Mouse (Mus musculus) myocyte (in vitro differentiated cells): ENCODE data around the gene Plppr2. TPM values are rescaled to one million over a fixed set of nuclear protein-coding genes. Genes with fewer than 3 reads are reported as not detected.

Source experiments
- H3K27me3 ChIP-seq: one replicate; pipeline ENCODE4 v1.6.1; 2011; ENCODE audit not compliant: control insufficient read depth, insufficient read depth, insufficient read length
- H3K36me3 ChIP-seq: one replicate; pipeline ENCODE4 v1.6.1; 2011; ENCODE audit not compliant: control insufficient read depth, insufficient read depth
- H3K4me2 ChIP-seq: one replicate; pipeline ENCODE4 v1.6.1; 2011; ENCODE audit warnings: low read depth, control low read depth
- H3K4me3 ChIP-seq: one replicate; pipeline ENCODE4 v1.5.1; 2011; ENCODE audit warnings: mild to moderate bottlenecking, control low read depth, moderate library complexity
- H3K79me2 ChIP-seq: one replicate; pipeline ENCODE4 v1.6.1; 2011; ENCODE audit not compliant: control insufficient read depth, insufficient read depth
- H3ac ChIP-seq: one replicate; pipeline ENCODE4 v1.6.1; 2011; ENCODE audit not compliant: control insufficient read depth, insufficient read length
- CEBPB ChIP-seq: IDR thresholded peaks from 2 replicates; pipeline ENCODE4 v1.6.1; 2011; ENCODE audit warnings: mild to moderate bottlenecking, moderate library complexity; ENCODE audit not compliant: poor library complexity, insufficient read depth, severe bottlenecking
- E2F4 ChIP-seq: IDR thresholded peaks from one replicate; pipeline ENCODE4 v1.6.1; 2011; ENCODE audit warnings: mild to moderate bottlenecking, control low read depth, moderate library complexity; ENCODE audit not compliant: insufficient read depth
- MAX ChIP-seq: IDR thresholded peaks from one replicate; pipeline ENCODE4 v1.6.1; 2011; ENCODE audit warnings: low read depth, mild to moderate bottlenecking, control low read depth
- MYOD1 ChIP-seq, 3 experiments: IDR thresholded peaks; one replicate each; pipeline ENCODE4 v1.6.1; 2011; ENCODE audit warnings: control low read depth in 2 of 3, low read depth in 2 of 3, mild to moderate bottlenecking in 2 of 3, moderate library complexity in 1 of 3; ENCODE audit not compliant: insufficient read length in 2 of 3, control insufficient read depth in 1 of 3
- MYOG ChIP-seq, 3 experiments: IDR thresholded peaks; one replicate each; pipeline ENCODE4 v1.6.1; 2011; ENCODE audit warnings: control low read depth in 2 of 3, low read depth in 2 of 3, mild to moderate bottlenecking in 2 of 3; ENCODE audit not compliant: insufficient read length in 2 of 3, control insufficient read depth in 1 of 3, insufficient read depth in 1 of 3
- POLR2A ChIP-seq: IDR thresholded peaks from one replicate; pipeline ENCODE4 v1.6.1; 2011; ENCODE audit warnings: low read depth, mild to moderate bottlenecking, control low read depth, moderate library complexity; ENCODE audit not compliant: insufficient read length
- POLR2AphosphoS2 ChIP-seq: IDR thresholded peaks from one replicate; pipeline ENCODE4 v1.6.1; 2011; ENCODE audit warnings: low read depth, control low read depth; ENCODE audit not compliant: insufficient read length
- REST ChIP-seq: IDR thresholded peaks from one replicate; pipeline ENCODE4 v1.6.1; 2011; ENCODE audit warnings: mild to moderate bottlenecking, control low read depth, moderate library complexity; ENCODE audit not compliant: insufficient read depth, insufficient read length
- SRF ChIP-seq: IDR thresholded peaks from one replicate; pipeline ENCODE4 v1.6.1; 2011; ENCODE audit warnings: low read depth; ENCODE audit not compliant: control insufficient read depth, insufficient read length
- TCF12 ChIP-seq: IDR thresholded peaks from one replicate; pipeline ENCODE4 v1.6.1; 2011; ENCODE audit warnings: mild to moderate bottlenecking, control low read depth; ENCODE audit not compliant: poor library complexity, insufficient read depth, severe bottlenecking
- TCF3 ChIP-seq: IDR thresholded peaks from one replicate; pipeline ENCODE4 v1.6.1; 2011; ENCODE audit warnings: low read depth, control low read depth; ENCODE audit not compliant: insufficient read length
- USF1 ChIP-seq: IDR thresholded peaks from one replicate; pipeline ENCODE4 v1.6.1; 2011; ENCODE audit warnings: low read depth, mild to moderate bottlenecking, control low read depth, moderate library complexity
- polyA plus RNA-seq: library from polyadenylated mRNA; unstranded; fragments of >200 nt; fragmentation: generic; extraction: Trizol; gene quantifications from one replicate; pipeline ENCODE4 v1.2.1, GENCODE M21; 2012; ENCODE audit warnings: missing spikeins

Gene Plppr2
- polyA plus RNA-seq, 1 experiment, result 21.5 TPM

DNA sequence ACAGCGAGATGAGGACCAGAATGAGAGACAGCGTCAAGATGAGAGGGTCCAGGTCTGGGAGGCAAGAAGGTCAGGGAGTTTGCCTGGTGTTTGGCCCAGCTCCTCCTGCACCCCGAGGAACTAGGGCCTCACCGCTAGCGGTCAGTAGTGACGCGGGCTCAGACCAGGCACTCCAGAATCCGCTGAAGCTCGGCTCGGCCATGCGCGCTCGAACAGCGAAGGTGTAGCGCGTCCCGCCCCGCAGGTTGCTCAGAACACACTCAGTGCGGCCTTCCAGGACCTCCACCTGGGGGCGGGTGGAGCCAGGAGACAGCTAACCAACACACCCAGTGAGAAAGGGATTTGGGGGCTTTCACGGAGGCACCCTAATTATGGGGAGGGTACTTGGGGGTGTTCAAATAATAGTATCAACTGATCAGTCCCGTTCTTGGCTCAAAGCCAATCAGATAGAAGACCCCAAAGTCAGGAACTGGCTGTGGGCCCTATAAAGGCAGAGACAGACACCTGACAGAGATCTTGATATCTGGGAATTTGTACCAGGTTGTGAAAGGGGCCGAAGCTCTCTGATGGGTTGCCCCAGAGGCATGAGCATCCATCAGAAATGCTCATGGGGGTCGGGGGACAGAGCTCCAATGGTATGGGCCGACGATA, 23.9 kb downstream of the Plppr2 start:
- TF ChIP-seq E2F4 (no peak), POLR2A (no peak), MYOD1 (IDR thresholded peaks at IDR 0.05; ENCODE audit: control insufficient read depth in 1 of 3, insufficient read length in 2 of 3, low read depth in 2 of 3) (no peak), MYOG (IDR thresholded peaks at IDR 0.05; ENCODE audit: control insufficient read depth in 1 of 3, insufficient read depth in 1 of 3, insufficient read length in 2 of 3, low read depth in 2 of 3) (no peak), TCF3 (no peak), SRF (no peak), MAX (no peak), TCF12 (no peak), POLR2AphosphoS2 (no peak), REST (no peak), CEBPB (no peak), USF1 (no peak)
- no peak overlapping the region for H3K4me3 ChIP-seq

DNA sequence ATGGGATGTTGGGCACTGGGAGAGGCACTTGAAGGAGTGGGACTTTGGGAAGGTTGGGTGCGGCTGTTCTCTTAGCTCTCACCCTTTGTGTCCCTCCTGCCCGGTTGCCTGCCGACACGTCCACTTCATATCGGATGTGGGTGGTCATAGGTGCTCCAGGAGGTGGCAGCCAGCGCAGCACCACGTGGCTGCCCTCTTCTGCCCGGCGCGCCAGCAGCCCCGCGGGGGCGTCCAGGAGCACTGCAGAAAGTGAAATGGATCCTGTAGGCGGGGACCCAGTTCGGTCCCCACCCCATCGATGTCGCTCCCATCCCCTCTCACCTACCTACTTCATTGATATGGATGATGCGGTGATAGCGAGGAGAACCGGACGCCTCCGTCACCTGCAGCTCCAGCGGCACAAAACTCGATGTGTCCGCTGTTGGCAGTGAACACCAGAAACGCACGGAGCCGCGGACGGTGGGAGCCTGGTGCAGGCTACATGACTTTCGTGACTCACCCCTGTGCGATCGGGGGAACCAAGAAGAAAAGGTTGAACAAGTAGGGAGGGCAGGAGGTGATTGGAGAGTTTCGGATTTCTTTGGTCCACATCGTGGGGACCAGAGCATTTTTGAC, 24.6 kb downstream of the Plppr2 start:
- H3K79me2 ChIP-seq, result no peaks in the 10 kb centered on the region
- no peak overlapping the region for H3ac ChIP-seq
- TF ChIP-seq MYOG (IDR thresholded peaks at IDR 0.05; ENCODE audit: control insufficient read depth in 1 of 3, insufficient read depth in 1 of 3, insufficient read length in 2 of 3, low read depth in 2 of 3) (no peak), USF1 (no peak), MYOD1 (IDR thresholded peaks at IDR 0.05; ENCODE audit: control insufficient read depth in 1 of 3, insufficient read length in 2 of 3, low read depth in 2 of 3) (no peak), POLR2AphosphoS2 (no peak), TCF3 (no peak), REST (no peak), MAX (no peak), POLR2A (no peak), SRF (no peak), E2F4 (no peak), CEBPB (no peak), TCF12 (no peak)
- no peaks in the 10 kb centered on the region for H3K36me3 ChIP-seq
- H3K27me3 ChIP-seq, result no peaks in the 10 kb centered on the region
- H3K4me3 ChIP-seq, result peak overlapping the region; percentile 40
- peak overlapping the region; percentile 97 for H3K4me2 ChIP-seq

More for the DNA sequence above, 23.9 kb downstream of the Plppr2 start:
- no peak overlapping the region for H3ac ChIP-seq
- no peaks in the 10 kb centered on the region for H3K79me2 ChIP-seq
- H3K4me2 ChIP-seq, result no peak overlapping the region
- no peaks in the 10 kb centered on the region for H3K36me3 ChIP-seq
- H3K27me3 ChIP-seq, result no peaks in the 10 kb centered on the region

DNA sequence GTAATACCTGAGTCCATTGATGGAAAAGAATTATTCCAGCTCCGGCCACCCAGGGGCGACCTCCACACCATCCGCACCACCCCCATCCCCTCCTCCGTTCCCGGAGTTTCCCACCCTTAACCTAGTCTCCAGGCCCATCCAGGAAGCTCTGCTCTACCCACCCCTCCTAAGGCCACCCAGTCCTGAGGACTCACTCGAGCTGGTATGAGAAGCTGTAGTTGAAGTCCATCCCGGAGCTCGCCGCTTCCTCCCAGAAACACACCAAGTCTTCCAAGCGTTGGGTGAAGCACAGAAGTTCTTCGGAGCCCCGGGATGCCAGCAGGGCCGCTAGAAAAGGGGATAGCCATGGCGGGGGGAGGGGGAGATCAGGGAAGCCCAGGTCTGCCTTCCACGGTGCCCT, 25.2 kb downstream of the Plppr2 start:
- Histone ChIP-seq H3ac (no peak overlapping the region), H3K79me2 (no peaks in the 10 kb centered on the region), H3K4me3 (peak overlapping the region; percentile 40), H3K4me2 (peak overlapping the region; percentile 97), H3K27me3 (no peaks in the 10 kb centered on the region), H3K36me3 (no peaks in the 10 kb centered on the region)
- TF ChIP-seq CEBPB (no peak), USF1 (no peak), REST (no peak), POLR2A (no peak), POLR2AphosphoS2 (no peak), MYOG (IDR thresholded peaks at IDR 0.05; ENCODE audit: control insufficient read depth in 1 of 3, insufficient read depth in 1 of 3, insufficient read length in 2 of 3, low read depth in 2 of 3) (no peak), TCF12 (no peak), SRF (no peak), MAX (no peak), MYOD1 (IDR thresholded peaks at IDR 0.05; ENCODE audit: control insufficient read depth in 1 of 3, insufficient read length in 2 of 3, low read depth in 2 of 3) (no peak), E2F4 (no peak), TCF3 (no peak)

DNA sequence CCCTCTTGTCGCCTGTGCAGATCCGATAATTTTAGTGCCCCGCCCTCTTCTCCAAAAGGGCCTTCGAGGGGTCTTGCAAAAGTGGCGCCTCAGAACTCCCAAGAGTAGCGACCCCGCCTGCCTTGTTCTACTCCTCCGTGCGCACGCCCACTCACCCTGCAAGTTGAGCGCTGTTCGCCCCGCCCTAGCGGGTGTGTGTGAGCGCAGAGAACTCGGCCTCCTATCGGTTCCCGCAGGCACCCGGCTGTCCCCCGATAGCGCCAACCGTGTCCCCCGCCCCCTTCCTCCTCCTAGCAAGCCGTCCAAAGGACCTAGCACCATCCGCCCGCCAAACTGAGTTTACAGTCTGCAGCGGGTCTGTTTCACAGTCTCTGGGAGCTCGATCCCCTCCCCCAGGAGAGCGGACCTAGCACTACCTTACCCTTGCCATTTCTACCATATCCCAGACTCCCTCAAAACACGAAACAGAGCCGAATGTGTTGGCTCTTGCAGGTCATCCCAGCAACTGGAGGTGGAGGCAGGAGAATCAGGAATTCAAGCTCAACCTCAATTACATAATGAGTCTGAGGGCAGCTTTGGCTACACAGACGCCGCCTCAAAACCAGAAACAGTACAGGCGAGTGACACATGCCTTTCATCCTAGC, 25.7 kb downstream of the Plppr2 start:
- Histone ChIP-seq H3K27me3 (no peaks in the 10 kb centered on the region), H3K79me2 (no peaks in the 10 kb centered on the region), H3K36me3 (no peaks in the 10 kb centered on the region), H3K4me3 (peak overlapping the region; percentile 40), H3K4me2 (peak overlapping the region; percentile 97), H3ac (peak overlapping the region; percentile 7)
- TF ChIP-seq CEBPB (no peak), MYOG (IDR thresholded peaks at IDR 0.05; ENCODE audit: control insufficient read depth in 1 of 3, insufficient read depth in 1 of 3, insufficient read length in 2 of 3, low read depth in 2 of 3) (peak in 1 of 3 experiments; percentile 42)
